Mouse (Mus musculus) v-Abl transformed pro-B cells (cell line): ENCODE data around the gene Efcc1.

Experiments
- in situ Hi-C, 2 experiments: fragments of 400-800 bp; cut with MboI; formaldehyde crosslinking; loops; one replicate each; pipeline ENCODE4 v1.15.1; 2025; ENCODE audit not compliant: unreplicated experiment in 2 of 2

Efcc1 gene

GRCm38 (mm10) chr6:87776663-87777062 lies 46.0 kb downstream of the Efcc1 start:
- in situ Hi-C loops = no loop called here

GRCm38 (mm10) chr6:87777842-87778241 lies 47.2 kb downstream of the Efcc1 start, which contains the start of gene Gp9:
Gp9 (plus strand) TSS chr6:87778072.
- in situ Hi-C loops = no loop called here

- in situ Hi-C loops = no loop called here
Observed at GRCm38 (mm10) chr6:87778294-87779173, 47.9 kb downstream of the Efcc1 start.

GRCm38 (mm10) chr6:87779174-87780165 lies 48.8 kb downstream of the Efcc1 start:
- in situ Hi-C loops = loop anchor here in 1 of 2 experiments (5.0 kb wide), 1 partner anchor 38 kb away; no protein-coding TSS in a partner anchor

- in situ Hi-C loops = loop anchor here in 1 of 2 experiments (5.0 kb wide), 1 partner anchor 37 kb away; no protein-coding TSS in a partner anchor
Observed at GRCm38 (mm10) chr6:87780546-87781301, 50.1 kb downstream of the Efcc1 start.

GRCm38 (mm10) chr6:87784033-87784432 lies 53.4 kb downstream of the Efcc1 start:
- in situ Hi-C loops = loop anchor here in 1 of 2 experiments (5.0 kb wide), 1 partner anchor 33 kb away; no protein-coding TSS in a partner anchor

GRCm38 (mm10) chr6:87786621-87787020 lies 56.0 kb downstream of the Efcc1 start:
- in situ Hi-C loops = no loop called here

- in situ Hi-C loops = no loop called here
Observed at GRCm38 (mm10) chr6:87787108-87787890, 56.6 kb downstream of the Efcc1 start.

GRCm38 (mm10) chr6:87788266-87788895 lies 57.7 kb downstream of the Efcc1 start:
- in situ Hi-C loops = no loop called here

- in situ Hi-C loops = no loop called here
Observed at GRCm38 (mm10) chr6:87788896-87789587, 58.4 kb downstream of the Efcc1 start.

- in situ Hi-C loops = no loop called here
Observed at GRCm38 (mm10) chr6:87789791-87790190, 59.1 kb downstream of the Efcc1 start.

GRCm38 (mm10) chr6:87790779-87791480 lies 60.3 kb downstream of the Efcc1 start:
- in situ Hi-C loops = no loop called here

- in situ Hi-C loops = no loop called here
Observed at GRCm38 (mm10) chr6:87791826-87792225, 61.2 kb downstream of the Efcc1 start.

- in situ Hi-C loops = no loop called here
Observed at GRCm38 (mm10) chr6:87793821-87794510, 63.3 kb downstream of the Efcc1 start.

- in situ Hi-C loops = no loop called here
Observed at GRCm38 (mm10) chr6:87795385-87796150, 64.9 kb downstream of the Efcc1 start.

- in situ Hi-C loops = no loop called here
Observed at GRCm38 (mm10) chr6:87796251-87796880, 65.7 kb downstream of the Efcc1 start.
